Mouse (Mus musculus) lung, embryonic 14.5 days (tissue): ENCODE measurements around the gene Artn. TPM values are rescaled to one million over a fixed set of nuclear protein-coding genes. Genes with fewer than 3 reads are reported as not detected.
A peak's percentile ranks its signal among the peaks of the same experiment; 100 is the strongest.

Source experiments
- ATAC-seq: fragments of 200-750 bp; cut with Nextera tagmentation; 2 replicates; pipeline ENCODE4 v1.8.0; 2017; ENCODE audit warnings: mild to moderate bottlenecking, moderate TSS enrichment, moderate library complexity; ENCODE audit not compliant: insufficient read depth
- DNase-seq: peaks from one replicate; pipeline ENCODE4 v3.0.0-alpha.2; 2015
- H3K27ac ChIP-seq: fragments of 300-500 bp; sonication (generic); 2 replicates; pipeline ENCODE4 v1.5.1; 2014; ENCODE audit warnings: low read depth, mild to moderate bottlenecking, moderate library complexity
- H3K27me3 ChIP-seq: fragments of 300-500 bp; sonication (generic); 2 replicates; pipeline ENCODE4 v1.6.1; 2014; ENCODE audit warnings: low read length, control low read depth; ENCODE audit not compliant: insufficient read depth
- H3K36me3 ChIP-seq: fragments of 300-500 bp; sonication (generic); 2 replicates; pipeline ENCODE4 v1.6.1; 2014; ENCODE audit warnings: control low read depth; ENCODE audit not compliant: insufficient read depth
- H3K4me1 ChIP-seq: fragments of 300-500 bp; sonication (generic); 2 replicates; pipeline ENCODE4 v1.6.1; 2014; ENCODE audit warnings: antibody characterized with exemption, control low read depth; ENCODE audit not compliant: insufficient read depth
- H3K4me2 ChIP-seq: fragments of 300-500 bp; sonication (generic); 2 replicates; pipeline ENCODE4 v1.6.1; 2014; ENCODE audit warnings: mild to moderate bottlenecking
- H3K4me3 ChIP-seq: fragments of 300-500 bp; sonication (generic); 2 replicates; pipeline ENCODE4 v1.5.1; 2014; ENCODE audit warnings: low read depth, low read length
- H3K9ac ChIP-seq: fragments of 300-500 bp; sonication (generic); 2 replicates; pipeline ENCODE4 v1.6.1; 2014
- H3K9me3 ChIP-seq: fragments of 300-500 bp; sonication (generic); 2 replicates; pipeline ENCODE4 v1.6.1; 2016; ENCODE audit warnings: low read depth, low read length, control low read depth
- CTCF ChIP-seq: IDR thresholded peaks from 2 replicates; pipeline ENCODE4 v1.5.1; 2016; ENCODE audit warnings: antibody characterized with exemption, low read depth
- WGBS: fragments of 180-500 bp; shearing (Covaris S2); extraction: QIAGEN DNeasy Blood & Tissue Kit; methylation state at CpG from one replicate; pipeline ENCODE4 v1.1.7; 2014; 5-methylcytosine and 5-hydroxymethylcytosine counted together
- polyA plus RNA-seq: library from polyadenylated mRNA; unstranded; fragments of >200 nt; fragmentation: Nextera tagmentation; extraction: Ambion mirVana; gene quantifications from 2 replicates; pipeline ENCODE4 v1.2.1, GENCODE M21; 2014

Gene Artn
- polyA plus RNA-seq, 1 experiment from 2014 or later = 3.3 TPM

GRCm38 (mm10) chr4:117914031-117914430 is 15.5 kb downstream of the Artn start:
- H3K36me3 ChIP-seq = peaks cover 22% of the 10 kb centered on the region
- no peak overlapping the region for H3K27ac ChIP-seq
- H3K4me3 ChIP-seq = peak overlapping the region; percentile 81
- no peaks in the 10 kb centered on the region for H3K27me3 ChIP-seq
- DNase-seq = no peak
- peak overlapping the region; percentile 75 for H3K9ac ChIP-seq
- WGBS = 20% methylated on average over 8 of the region's 8 CpGs
- no peaks in the 10 kb centered on the region for H3K9me3 ChIP-seq
- H3K4me2 ChIP-seq = peak overlapping the region; percentile 99
- no peak for TF ChIP-seq CTCF
- H3K4me1 ChIP-seq = peaks cover 19% of the 10 kb centered on the region
- no peak for ATAC-seq

- peaks cover 19% of the 10 kb centered on the region for H3K4me1 ChIP-seq
- peak; percentile 51 for DNase-seq
- no peaks in the 10 kb centered on the region for H3K9me3 ChIP-seq
- peak overlapping the region; percentile 99 for H3K4me2 ChIP-seq
- WGBS = 48% methylated on average over 3 of the region's 3 CpGs
- H3K27ac ChIP-seq = no peak overlapping the region
- TF ChIP-seq CTCF = no peak
- ATAC-seq = no peak
- H3K9ac ChIP-seq = peak overlapping the region; percentile 75; the same call in 1 of the 2 replicates
- H3K4me3 ChIP-seq = peak overlapping the region; percentile 81
- H3K36me3 ChIP-seq = peaks cover 22% of the 10 kb centered on the region
- no peaks in the 10 kb centered on the region for H3K27me3 ChIP-seq
Observed at GRCm38 (mm10) chr4:117913421-117913820, 16.1 kb downstream of the Artn start.

- WGBS = 55% methylated on average over 7 of the region's 7 CpGs
- Histone ChIP-seq H3K4me1 (peaks cover 19% of the 10 kb centered on the region), H3K4me2 (peak overlapping the region; percentile 99), H3K27ac (no peak overlapping the region), H3K4me3 (0 out of 2 replicates have a peak overlapping the region, but pooled peaks have one; percentile 81), H3K27me3 (no peaks in the 10 kb centered on the region), H3K9ac (no peak overlapping the region; the same call in 1 of the 2 replicates), H3K36me3 (peaks cover 26% of the 10 kb centered on the region), H3K9me3 (no peaks in the 10 kb centered on the region)
- ATAC-seq = no peak
- TF ChIP-seq CTCF = no peak
- DNase-seq = no peak
Observed at GRCm38 (mm10) chr4:117912685-117913273, 16.8 kb downstream of the Artn start.

GRCm38 (mm10) chr4:117912131-117912561 is 17.4 kb downstream of the Artn start:
- H3K4me2 ChIP-seq = no peak overlapping the region
- peaks cover 19% of the 10 kb centered on the region for H3K4me1 ChIP-seq
- no peaks in the 10 kb centered on the region for H3K27me3 ChIP-seq
- H3K36me3 ChIP-seq = peaks cover 30% of the 10 kb centered on the region
- ATAC-seq = no peak
- no peak overlapping the region for H3K4me3 ChIP-seq
- H3K9me3 ChIP-seq = no peaks in the 10 kb centered on the region
- H3K9ac ChIP-seq = no peak overlapping the region
- DNase-seq = no peak
- WGBS = 90% methylated on average over 13 of the region's 13 CpGs
- no peak for TF ChIP-seq CTCF
- no peak overlapping the region for H3K27ac ChIP-seq

- Histone ChIP-seq H3K9me3 (no peaks in the 10 kb centered on the region), H3K4me2 (no peak overlapping the region), H3K27ac (no peak overlapping the region), H3K36me3 (peaks cover 57% of the 10 kb centered on the region), H3K4me3 (no peak overlapping the region), H3K4me1 (peaks cover 16% of the 10 kb centered on the region), H3K27me3 (no peaks in the 10 kb centered on the region), H3K9ac (no peak overlapping the region)
- no peak for ATAC-seq
- no peak for TF ChIP-seq CTCF
- 74% methylated on average over 8 of the region's 8 CpGs for WGBS
- no peak for DNase-seq
Observed at GRCm38 (mm10) chr4:117908834-117909453, 20.6 kb downstream of the Artn start.

- peak; percentile 63 for ATAC-seq
- Histone ChIP-seq H3K4me1 (0 out of 2 replicates have a peak, but pooled peaks cover 3% of the 10 kb centered on the region), H3K36me3 (peaks cover 73% of the 10 kb centered on the region), H3K9me3 (no peaks in the 10 kb centered on the region), H3K9ac (no peak overlapping the region), H3K27ac (0 out of 2 replicates have a peak overlapping the region, but pooled peaks have one; percentile 12), H3K4me3 (no peak overlapping the region), H3K27me3 (no peaks in the 10 kb centered on the region), H3K4me2 (no peak overlapping the region)
- WGBS = 55% methylated on average over 3 of the region's 3 CpGs
- no peak for TF ChIP-seq CTCF
- peak; percentile 69 for DNase-seq
Observed at GRCm38 (mm10) chr4:117906196-117906595, 23.4 kb downstream of the Artn start.

GRCm38 (mm10) chr4:117904761-117905160 is 24.8 kb downstream of the Artn start:
- H3K4me2 ChIP-seq = no peak overlapping the region
- peaks cover 77% of the 10 kb centered on the region for H3K36me3 ChIP-seq
- 87% methylated on average over 8 of the region's 8 CpGs for WGBS

More at GRCm38 (mm10) chr4:117904761-117905160, 24.8 kb downstream of the Artn start:
- Histone ChIP-seq H3K4me1 (0 out of 2 replicates have a peak, but pooled peaks cover 3% of the 10 kb centered on the region), H3K27ac (no peak overlapping the region), H3K27me3 (no peaks in the 10 kb centered on the region), H3K9ac (no peak overlapping the region), H3K9me3 (no peaks in the 10 kb centered on the region), H3K4me3 (no peak overlapping the region)
- DNase-seq (no peak), ATAC-seq (no peak)
- no peak for TF ChIP-seq CTCF
